Mouse (Mus musculus) ES-E14 (cell line): ENCODE results near the gene Mst1r. TPM values are rescaled to one million over a fixed set of nuclear protein-coding genes. Genes with fewer than 3 reads are reported as not detected.

ENCODE experiments used
- DNase-seq: peaks from one replicate; pipeline ENCODE4 v3.0.0-alpha.2; 2013; ENCODE audit warnings: low read depth, low spot score
- H3K27ac ChIP-seq: 2 replicates; pipeline ENCODE4 v1.5.1; 2012; ENCODE audit warnings: low read depth, mild to moderate bottlenecking, low read length, moderate library complexity, mixed read lengths; ENCODE audit not compliant: poor library complexity, insufficient read depth, severe bottlenecking
- H3K36me3 ChIP-seq: 2 replicates; pipeline ENCODE4 v1.6.1; 2012; ENCODE audit warnings: mild to moderate bottlenecking, low read length, moderate library complexity, mixed read lengths; ENCODE audit not compliant: control insufficient read depth, poor library complexity, insufficient read depth, severe bottlenecking
- H3K4me1 ChIP-seq, 2 experiments: fragments of 150-350 bp in 1 of 2; sonication (generic) in 1 of 2; 2 replicates each; pipeline ENCODE4 v1.6.1; 2012; ENCODE audit warnings: low read length in 2 of 2, mild to moderate bottlenecking in 1 of 2, mixed read lengths in 1 of 2; ENCODE audit not compliant: control insufficient read depth in 2 of 2, insufficient read depth in 2 of 2, poor library complexity in 1 of 2
- H3K4me3 ChIP-seq, 2 experiments: fragments of 150-350 bp in 1 of 2; sonication (generic) in 1 of 2; 2 replicates each; pipeline ENCODE4 v1.5.1; 2012; ENCODE audit warnings: low read length in 2 of 2, low read depth in 1 of 2, mild to moderate bottlenecking in 1 of 2, mixed read lengths in 1 of 2; ENCODE audit not compliant: insufficient read depth in 1 of 2, poor library complexity in 1 of 2, severe bottlenecking in 1 of 2
- H3K9ac ChIP-seq: 2 replicates; pipeline ENCODE4 v1.6.1; 2012; ENCODE audit warnings: low read depth, mild to moderate bottlenecking, low read length, mixed read lengths; ENCODE audit not compliant: poor library complexity, insufficient read depth, severe bottlenecking
- H3K9me3 ChIP-seq: fragments of 150-350 bp; sonication (generic); 2 replicates; pipeline ENCODE4 v1.6.1; 2012; ENCODE audit warnings: low read depth, mild to moderate bottlenecking, low read length; ENCODE audit not compliant: control insufficient read depth, insufficient read depth
- CHD2 ChIP-seq: IDR thresholded peaks from 2 replicates; pipeline ENCODE4 v1.6.1; 2014; ENCODE audit warnings: mild to moderate bottlenecking, low read depth, low read length, inconsistent platforms
- HCFC1 ChIP-seq: IDR thresholded peaks from 2 replicates; pipeline ENCODE4 v1.6.1; 2012; ENCODE audit warnings: low read length, inconsistent platforms, borderline replicate concordance; ENCODE audit not compliant: insufficient read depth
- MAFK ChIP-seq: IDR thresholded peaks from 2 replicates; pipeline ENCODE4 v1.6.1; 2014; ENCODE audit warnings: mild to moderate bottlenecking, low read depth, low read length, inconsistent platforms; ENCODE audit not compliant: insufficient read depth
- ZC3H11A ChIP-seq: IDR thresholded peaks from 2 replicates; pipeline ENCODE4 v1.6.1; 2012; ENCODE audit warnings: low read depth, mild to moderate bottlenecking, inconsistent platforms, low read length, borderline replicate concordance
- ZNF384 ChIP-seq: IDR thresholded peaks from 2 replicates; pipeline ENCODE4 v1.6.1; 2012; ENCODE audit warnings: low read depth, low read length, inconsistent platforms
- in situ Hi-C, 2 experiments: fragments of 600-800 bp; cut with MboI; formaldehyde crosslinking; loops; one replicate each; pipeline ENCODE4 v1.15.1; 2025; ENCODE audit warnings: low sequenced_read_pairs in 2 of 2, inconsistent platforms in 1 of 2; ENCODE audit not compliant: unreplicated experiment in 2 of 2
- total RNA-seq: library from RNA; depleted of rRNA; stranded (reverse); fragments of 300-350 nt; gene quantifications from 2 replicates; pipeline ENCODE4 v1.2.3, GENCODE M21; 2012

Gene Mst1r
- total RNA-seq, 1 experiment = 0.22 TPM

GRCm38 (mm10) chr9:107907801-107908120 is 1.1 kb downstream of the Mst1r start:
- H3K4me1 ChIP-seq = peaks cover 0 to 3% of the 10 kb centered on the region in 2 experiments; a peak in 2 of 4 replicates
- no peak overlapping the region for H3K9ac ChIP-seq
- TF ChIP-seq HCFC1 (no peak), ZNF384 (no peak), MAFK (no peak), ZC3H11A (no peak), CHD2 (no peak)
- no peak overlapping the region for H3K4me3 ChIP-seq
- H3K9me3 ChIP-seq = no peaks in the 10 kb centered on the region
- in situ Hi-C loops = no loop called here
- no peaks in the 10 kb centered on the region for H3K36me3 ChIP-seq
- no peak overlapping the region for H3K27ac ChIP-seq
- no peak for DNase-seq

- DNase-seq = no peak
- no peak overlapping the region for H3K9ac ChIP-seq
- no peak overlapping the region for H3K27ac ChIP-seq
- no peak overlapping the region for H3K4me3 ChIP-seq
- no peak for TF ChIP-seq MAFK
- no peak for TF ChIP-seq CHD2
- no peak for TF ChIP-seq ZNF384
- no peak for TF ChIP-seq ZC3H11A
- TF ChIP-seq HCFC1 = no peak
- H3K36me3 ChIP-seq = no peaks in the 10 kb centered on the region
- H3K4me1 ChIP-seq = peaks cover 0 to 3% of the 10 kb centered on the region in 2 experiments; a peak in 2 of 4 replicates
- no peaks in the 10 kb centered on the region for H3K9me3 ChIP-seq
- in situ Hi-C loops = no loop called here
Observed at GRCm38 (mm10) chr9:107908410-107909158, 1.9 kb downstream of the Mst1r start.

- Histone ChIP-seq H3K4me3 (no peak overlapping the region), H3K9me3 (no peaks in the 10 kb centered on the region), H3K27ac (no peak overlapping the region), H3K9ac (no peak overlapping the region), H3K36me3 (no peaks in the 10 kb centered on the region), H3K4me1 (peaks cover 0 to 3% of the 10 kb centered on the region in 2 experiments; a peak in 2 of 4 replicates)
- TF ChIP-seq CHD2 (no peak), ZNF384 (no peak), HCFC1 (no peak), MAFK (no peak), ZC3H11A (no peak)
- no peak for DNase-seq
- in situ Hi-C loops = no loop called here
Observed at GRCm38 (mm10) chr9:107910025-107910769, 3.5 kb downstream of the Mst1r start.

- H3K27ac ChIP-seq = no peak overlapping the region
- no peak overlapping the region for H3K9ac ChIP-seq
- DNase-seq = no peak
- TF ChIP-seq MAFK (no peak), HCFC1 (no peak)
- H3K36me3 ChIP-seq = no peaks in the 10 kb centered on the region
- in situ Hi-C loops = no loop called here
- peaks cover 0 to 4% of the 10 kb centered on the region in 2 experiments; a peak in 2 of 4 replicates for H3K4me1 ChIP-seq
- no peaks in the 10 kb centered on the region for H3K9me3 ChIP-seq
- H3K4me3 ChIP-seq = no peak overlapping the region
Observed at GRCm38 (mm10) chr9:107914764-107915420, 8.2 kb downstream of the Mst1r start.
